Mouse (Mus musculus): Measurements from ENCODE around the gene Pdk4. TPM values are rescaled to one million over a fixed set of nuclear protein-coding genes. Genes with fewer than 3 reads are reported as not detected.

The Pdk4 gene
- polyA plus RNA-seq (2015; fragmentation: Nextera tagmentation; extraction: Ambion mirVana) = 2.4 and 2.9 TPM in 2 replicates

GRCm38 (mm10) chr6:5495961-5496853, at the start of gene Pdk4:
Gene Pdk4, minus strand, starts transcription at chr6:5496309.
- peak within 1 kb of the TSS; percentile 44; the same call in 1 of the 2 replicates for H3K27ac ChIP-seq
- under 1% methylated on average over 43 of the region's 43 CpGs for WGBS
- H3K4me2 ChIP-seq = peak within 1 kb of the TSS; percentile 96
- no peaks in the 10 kb centered on the region for H3K9me3 ChIP-seq
- H3K36me3 ChIP-seq = no peaks in the 10 kb centered on the region
- peak within 1 kb of the TSS; percentile 56 for H3K4me3 ChIP-seq
- no peaks in the 10 kb centered on the region for H3K27me3 ChIP-seq
- H3K9ac ChIP-seq = peak within 1 kb of the TSS; percentile 74
- peaks cover 2% of the 10 kb centered on the region; the same call in 1 of the 2 replicates for H3K4me1 ChIP-seq
- peak; percentile 95 for ATAC-seq (ENCODE audit: insufficient number of reproducible peaks, insufficient read depth, low FRiP score, low TSS enrichment, low read depth)

- no peak for ATAC-seq (ENCODE audit: insufficient number of reproducible peaks, insufficient read depth, low FRiP score, low TSS enrichment, low read depth)
- Histone ChIP-seq H3K9me3 (no peaks in the 10 kb centered on the region), H3K4me2 (no peak overlapping the region), H3K27me3 (no peaks in the 10 kb centered on the region), H3K9ac (no peak overlapping the region), H3K4me3 (no peak overlapping the region), H3K4me1 (no peaks in the 10 kb centered on the region), H3K27ac (no peak overlapping the region), H3K36me3 (no peaks in the 10 kb centered on the region)
- 64% methylated on average over 2 of the region's 2 CpGs for WGBS
These were observed 41.8 kb upstream of the Pdk4 start for GRCm38 (mm10) chr6:5537855-5538365.

- no peaks in the 10 kb centered on the region for H3K27me3 ChIP-seq
- no peak overlapping the region for H3K4me3 ChIP-seq
- no peak overlapping the region for H3K27ac ChIP-seq
- H3K9me3 ChIP-seq = no peaks in the 10 kb centered on the region
- no peaks in the 10 kb centered on the region for H3K4me1 ChIP-seq
- H3K36me3 ChIP-seq = no peaks in the 10 kb centered on the region
- H3K9ac ChIP-seq = no peak overlapping the region
- no peak overlapping the region for H3K4me2 ChIP-seq
- ATAC-seq (ENCODE audit: insufficient number of reproducible peaks, insufficient read depth, low FRiP score, low TSS enrichment, low read depth) = no peak
These were observed 39.6 kb upstream of the Pdk4 start for GRCm38 (mm10) chr6:5535754-5536153.

- WGBS = 69% methylated on average over 5 of the region's 5 CpGs
- H3K9ac ChIP-seq = no peak overlapping the region
- H3K4me3 ChIP-seq = no peak overlapping the region
- H3K36me3 ChIP-seq = no peaks in the 10 kb centered on the region
- H3K4me2 ChIP-seq = no peak overlapping the region
- H3K27ac ChIP-seq = no peak overlapping the region
- ATAC-seq (ENCODE audit: insufficient number of reproducible peaks, insufficient read depth, low FRiP score, low TSS enrichment, low read depth) = no peak
- no peaks in the 10 kb centered on the region for H3K9me3 ChIP-seq
- H3K4me1 ChIP-seq = no peaks in the 10 kb centered on the region
- H3K27me3 ChIP-seq = no peaks in the 10 kb centered on the region
These were observed 21.0 kb upstream of the Pdk4 start for GRCm38 (mm10) chr6:5517091-5517490.

GRCm38 (mm10) chr6:5509757-5510156, 13.6 kb upstream of the Pdk4 start:
- Histone ChIP-seq H3K27ac (no peak overlapping the region), H3K36me3 (no peaks in the 10 kb centered on the region), H3K4me2 (no peak overlapping the region), H3K27me3 (no peaks in the 10 kb centered on the region), H3K4me1 (0 out of 2 replicates have a peak, but pooled peaks cover 3% of the 10 kb centered on the region), H3K4me3 (no peak overlapping the region), H3K9ac (no peak overlapping the region), H3K9me3 (no peaks in the 10 kb centered on the region)
- ATAC-seq (ENCODE audit: insufficient number of reproducible peaks, insufficient read depth, low FRiP score, low TSS enrichment, low read depth) = no peak
- WGBS = 39% methylated on average over 5 of the region's 5 CpGs

GRCm38 (mm10) chr6:5509303-5509702, 13.2 kb upstream of the Pdk4 start:
- 57% methylated on average over 5 of the region's 5 CpGs for WGBS
- Histone ChIP-seq H3K4me3 (no peak overlapping the region), H3K36me3 (no peaks in the 10 kb centered on the region), H3K9ac (no peak overlapping the region), H3K27me3 (no peaks in the 10 kb centered on the region), H3K27ac (no peak overlapping the region), H3K4me1 (0 out of 2 replicates have a peak, but pooled peaks cover 3% of the 10 kb centered on the region), H3K4me2 (no peak overlapping the region), H3K9me3 (no peaks in the 10 kb centered on the region)
- ATAC-seq (ENCODE audit: insufficient number of reproducible peaks, insufficient read depth, low FRiP score, low TSS enrichment, low read depth) = no peak

GRCm38 (mm10) chr6:5507821-5508220, 11.7 kb upstream of the Pdk4 start:
- ATAC-seq (ENCODE audit: insufficient number of reproducible peaks, insufficient read depth, low FRiP score, low TSS enrichment, low read depth) = no peak
- H3K27ac ChIP-seq = no peak overlapping the region

GRCm38 (mm10) chr6:5506271-5506670, 10.2 kb upstream of the Pdk4 start:
- Histone ChIP-seq H3K9me3 (no peaks in the 10 kb centered on the region), H3K4me3 (no peak overlapping the region), H3K27me3 (no peaks in the 10 kb centered on the region), H3K9ac (no peak overlapping the region), H3K27ac (no peak overlapping the region), H3K4me1 (0 out of 2 replicates have a peak, but pooled peaks cover 3% of the 10 kb centered on the region), H3K4me2 (no peak overlapping the region), H3K36me3 (no peaks in the 10 kb centered on the region)
- 90% methylated on average over 3 of the region's 3 CpGs for WGBS
- ATAC-seq (ENCODE audit: insufficient number of reproducible peaks, insufficient read depth, low FRiP score, low TSS enrichment, low read depth) = no peak

More at GRCm38 (mm10) chr6:5507821-5508220, 11.7 kb upstream of the Pdk4 start:
- 78% methylated on average over 5 of the region's 5 CpGs for WGBS
- no peaks in the 10 kb centered on the region for H3K27me3 ChIP-seq
- no peak overlapping the region for H3K9ac ChIP-seq
- no peak overlapping the region for H3K4me2 ChIP-seq
- no peaks in the 10 kb centered on the region for H3K9me3 ChIP-seq
- H3K4me3 ChIP-seq = no peak overlapping the region
- H3K4me1 ChIP-seq = 0 out of 2 replicates have a peak, but pooled peaks cover 3% of the 10 kb centered on the region
- no peaks in the 10 kb centered on the region for H3K36me3 ChIP-seq

GRCm38 (mm10) chr6:5502810-5503209, 6.7 kb upstream of the Pdk4 start:
- Histone ChIP-seq H3K4me3 (no peak overlapping the region), H3K36me3 (no peaks in the 10 kb centered on the region), H3K4me2 (no peak overlapping the region), H3K27ac (no peak overlapping the region), H3K4me1 (no peaks in the 10 kb centered on the region), H3K9me3 (no peaks in the 10 kb centered on the region), H3K9ac (no peak overlapping the region), H3K27me3 (no peaks in the 10 kb centered on the region)
- ATAC-seq (ENCODE audit: insufficient number of reproducible peaks, insufficient read depth, low FRiP score, low TSS enrichment, low read depth) = no peak
- 39% methylated on average over 1 of the region's 1 CpGs for WGBS

- no peak overlapping the region for H3K27ac ChIP-seq
- H3K4me3 ChIP-seq = no peak overlapping the region
- no peak overlapping the region for H3K4me2 ChIP-seq
- H3K27me3 ChIP-seq = no peaks in the 10 kb centered on the region
- no peak overlapping the region for H3K9ac ChIP-seq
- H3K4me1 ChIP-seq = no peaks in the 10 kb centered on the region
- no peaks in the 10 kb centered on the region for H3K36me3 ChIP-seq
- 74% methylated on average over 10 of the region's 10 CpGs for WGBS
- no peak for ATAC-seq (ENCODE audit: insufficient number of reproducible peaks, insufficient read depth, low FRiP score, low TSS enrichment, low read depth)
- H3K9me3 ChIP-seq = no peaks in the 10 kb centered on the region
These were observed 5.4 kb upstream of the Pdk4 start for GRCm38 (mm10) chr6:5501551-5501950.

- H3K4me1 ChIP-seq = peaks cover 2% of the 10 kb centered on the region; the same call in 1 of the 2 replicates
- no peak overlapping the region for H3K4me2 ChIP-seq
- ATAC-seq (ENCODE audit: insufficient number of reproducible peaks, insufficient read depth, low FRiP score, low TSS enrichment, low read depth) = no peak
- no peaks in the 10 kb centered on the region for H3K27me3 ChIP-seq
- no peaks in the 10 kb centered on the region for H3K9me3 ChIP-seq
- H3K27ac ChIP-seq = no peak overlapping the region
- no peak overlapping the region for H3K4me3 ChIP-seq
- no peaks in the 10 kb centered on the region for H3K36me3 ChIP-seq
- WGBS = 89% methylated on average over 11 of the region's 11 CpGs
- no peak overlapping the region for H3K9ac ChIP-seq
These were observed 2.6 kb upstream of the Pdk4 start for GRCm38 (mm10) chr6:5498740-5499139.

GRCm38 (mm10) chr6:5496854-5497235, 736 bp upstream of the Pdk4 start:
- no peak for ATAC-seq (ENCODE audit: insufficient number of reproducible peaks, insufficient read depth, low FRiP score, low TSS enrichment, low read depth)
- peaks cover 2% of the 10 kb centered on the region; the same call in 1 of the 2 replicates for H3K4me1 ChIP-seq
- no peak overlapping the region for H3K9ac ChIP-seq
- no peaks in the 10 kb centered on the region for H3K9me3 ChIP-seq
- WGBS = 40% methylated on average over 3 of the region's 3 CpGs
- H3K27me3 ChIP-seq = no peaks in the 10 kb centered on the region
- H3K36me3 ChIP-seq = no peaks in the 10 kb centered on the region
- peak overlapping the region; percentile 96 for H3K4me2 ChIP-seq
- peak overlapping the region; percentile 56 for H3K4me3 ChIP-seq
- peak overlapping the region; percentile 44; the same call in 1 of the 2 replicates for H3K27ac ChIP-seq

Measured in embryonic facial prominence, embryonic 13.5 days (tissue).